Mouse (Mus musculus): Measurements from ENCODE around the gene Clybl.

DNA sequence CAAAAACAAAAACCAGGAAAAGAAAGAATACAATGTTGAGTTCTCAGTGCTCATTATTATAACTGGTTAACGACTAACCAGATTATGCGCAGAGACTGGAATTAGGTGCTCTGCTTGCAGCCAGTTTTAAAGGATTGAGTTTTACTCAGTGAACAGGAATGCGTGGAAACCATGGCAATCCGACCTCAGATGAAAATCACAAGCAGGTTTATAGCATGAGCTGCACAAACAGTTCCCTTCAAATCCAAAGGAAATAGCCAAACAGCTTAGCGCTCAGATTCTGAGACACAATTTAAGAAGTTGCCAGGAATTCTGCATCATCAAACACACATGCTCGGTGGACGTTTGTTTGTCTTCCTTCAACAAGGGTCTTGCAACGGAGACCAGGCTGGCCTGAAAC is 187.0 kb downstream of the Clybl start:
- no peak for TF ChIP-seq POLR2A (IDR thresholded peaks at IDR 0.05; ENCODE audit: control insufficient read depth, low read depth, low read length)
- no peak for TF ChIP-seq CTCF (IDR thresholded peaks at IDR 0.05; ENCODE audit: control insufficient read depth, insufficient read depth, insufficient replicate concordance, low read depth, low read length)

Measured in testis, adult 2 months (tissue).